Mouse (Mus musculus) MEL (cell line): ENCODE results near the gene Secisbp2l. TPM values are rescaled to one million over a fixed set of nuclear protein-coding genes. Genes with fewer than 3 reads are reported as not detected.

Source experiments
- DNase-seq: peaks from one replicate; pipeline ENCODE4 v3.0.0; 2011; ENCODE audit warnings: low read depth, low spot score
- H3K27ac ChIP-seq: 2 replicates; pipeline ENCODE4 v1.5.1; 2012; ENCODE audit warnings: low read depth, mild to moderate bottlenecking, control low read depth, low read length, moderate library complexity; ENCODE audit not compliant: control insufficient read depth
- H3K27me3 ChIP-seq, 2 experiments: fragments of 150-350 bp in 1 of 2; sonication (generic) in 1 of 2; 2 replicates each; pipeline ENCODE4 v1.6.1; 2012; ENCODE audit warnings: low read length in 2 of 2, mild to moderate bottlenecking in 2 of 2, improper control_type of control experiment in 1 of 2, moderate library complexity in 1 of 2; ENCODE audit not compliant: insufficient read depth in 2 of 2, control insufficient read depth in 1 of 2
- H3K36me3 ChIP-seq, 2 experiments: 2 replicates each; pipeline ENCODE4 v1.6.1; 2012 to 2014; ENCODE audit warnings: low read length in 2 of 2, improper control_type of control experiment in 1 of 2, inconsistent platforms in 1 of 2, mild to moderate bottlenecking in 1 of 2; ENCODE audit not compliant: insufficient read depth in 2 of 2, control insufficient read depth in 1 of 2
- H3K4me1 ChIP-seq, 2 experiments: fragments of 150-350 bp in 1 of 2; sonication (generic) in 1 of 2; 2 replicates each; pipeline ENCODE4 v1.6.1; 2012; ENCODE audit warnings: low read length in 2 of 2, improper control_type of control experiment in 1 of 2, mild to moderate bottlenecking in 1 of 2; ENCODE audit not compliant: insufficient read depth in 2 of 2, control insufficient read depth in 1 of 2
- H3K4me3 ChIP-seq, 2 experiments: fragments of 150-350 bp in 1 of 2; sonication (generic) in 1 of 2; 2 replicates each; pipeline ENCODE4 v1.5.1; 2012; ENCODE audit warnings: low read depth in 2 of 2, low read length in 2 of 2, mild to moderate bottlenecking in 2 of 2, moderate library complexity in 2 of 2, control low read depth in 1 of 2, improper control_type of control experiment in 1 of 2; ENCODE audit not compliant: control insufficient read depth in 1 of 2, insufficient read depth in 1 of 2
- H3K79me2 ChIP-seq: 2 replicates; pipeline ENCODE4 v1.6.1; 2012; ENCODE audit warnings: mild to moderate bottlenecking, low read length, moderate library complexity; ENCODE audit not compliant: control insufficient read depth, poor library complexity, insufficient read depth
- H3K9ac ChIP-seq: 2 replicates; pipeline ENCODE4 v1.6.1; 2012; ENCODE audit warnings: low read depth, mild to moderate bottlenecking, control low read depth, low read length, moderate library complexity; ENCODE audit not compliant: control insufficient read depth, poor library complexity, severe bottlenecking
- H3K9me3 ChIP-seq: fragments of 150-350 bp; sonication (generic); replicated peaks from 2 replicates; pipeline ENCODE4 v1.6.1; 2012; ENCODE audit warnings: mild to moderate bottlenecking, low read length, improper control_type of control experiment, moderate library complexity; ENCODE audit not compliant: insufficient read depth
- BHLHE40 ChIP-seq: IDR thresholded peaks from 2 replicates; pipeline ENCODE4 v1.6.1; 2012; ENCODE audit warnings: low read depth, mild to moderate bottlenecking, inconsistent platforms, low read length, improper control_type of control experiment, borderline replicate concordance
- CHD1 ChIP-seq: IDR thresholded peaks from 2 replicates; pipeline ENCODE4 v1.6.1; 2012; ENCODE audit warnings: low read depth, mild to moderate bottlenecking, inconsistent platforms, low read length, improper control_type of control experiment
- CHD2 ChIP-seq: IDR thresholded peaks from 2 replicates; pipeline ENCODE4 v1.6.1; 2011; ENCODE audit warnings: low read length, improper control_type of control experiment
- CTCF ChIP-seq, 3 experiments: IDR thresholded peaks in 2 of 3; conservative IDR thresholded peaks in 1 of 3; 2 replicates each; pipeline ENCODE4 v1.5.1; 2011 to 2012; ENCODE audit warnings: low read length in 3 of 3, low read depth in 2 of 3, mild to moderate bottlenecking in 2 of 3, improper control_type of control experiment in 1 of 3, inconsistent platforms in 1 of 3, mixed read lengths in 1 of 3, moderate library complexity in 1 of 3; ENCODE audit not compliant: control insufficient read depth in 1 of 3, insufficient read depth in 1 of 3, poor library complexity in 1 of 3, severe bottlenecking in 1 of 3
- E2F4 ChIP-seq: IDR thresholded peaks from 2 replicates; pipeline ENCODE4 v1.6.1; 2011; ENCODE audit warnings: low read depth, low read length, improper control_type of control experiment, borderline replicate concordance
- ELF1 ChIP-seq: IDR thresholded peaks from 2 replicates; pipeline ENCODE4 v1.6.1; 2014; ENCODE audit warnings: low read depth, mild to moderate bottlenecking, inconsistent platforms, low read length, improper control_type of control experiment, moderate library complexity
- EP300 ChIP-seq, 2 experiments: IDR thresholded peaks; 2 replicates each; pipeline ENCODE4 v1.6.1; 2011; ENCODE audit warnings: improper control_type of control experiment in 2 of 2, low read length in 2 of 2, low read depth in 1 of 2, mild to moderate bottlenecking in 1 of 2
- ETS1 ChIP-seq: IDR thresholded peaks from 2 replicates; pipeline ENCODE4 v1.6.1; 2012; ENCODE audit warnings: low read depth, mild to moderate bottlenecking, inconsistent platforms, low read length, improper control_type of control experiment, moderate library complexity
- GABPA ChIP-seq: IDR thresholded peaks from 2 replicates; pipeline ENCODE4 v1.6.1; 2012; ENCODE audit warnings: low read depth, mild to moderate bottlenecking, inconsistent platforms, low read length, improper control_type of control experiment, moderate library complexity
- HCFC1 ChIP-seq: IDR thresholded peaks from 2 replicates; pipeline ENCODE4 v1.6.1; 2012; ENCODE audit warnings: low read depth, mild to moderate bottlenecking, inconsistent platforms, low read length, improper control_type of control experiment, moderate library complexity
- JUND ChIP-seq: IDR thresholded peaks from 2 replicates; pipeline ENCODE4 v1.6.1; 2011; ENCODE audit warnings: low read depth, mild to moderate bottlenecking, improper control_type of control experiment, low read length
- KAT2A ChIP-seq: conservative IDR thresholded peaks from 2 replicates; pipeline ENCODE4 v1.6.1; 2012; ENCODE audit warnings: low read depth, low read length, improper control_type of control experiment, inconsistent platforms
- MAZ ChIP-seq: IDR thresholded peaks from 2 replicates; pipeline ENCODE4 v1.6.1; 2012; ENCODE audit warnings: low read depth, mild to moderate bottlenecking, inconsistent platforms, low read length, improper control_type of control experiment
- MEF2A ChIP-seq: IDR thresholded peaks from 2 replicates; pipeline ENCODE4 v1.6.1; 2014; ENCODE audit warnings: low read depth, mild to moderate bottlenecking, inconsistent platforms, low read length, improper control_type of control experiment; ENCODE audit not compliant: poor library complexity, insufficient replicate concordance, severe bottlenecking; ENCODE audit errors: extremely low read depth
- MXI1 ChIP-seq: IDR thresholded peaks from 2 replicates; pipeline ENCODE4 v1.6.1; 2011; ENCODE audit warnings: mild to moderate bottlenecking, low read depth, low read length, improper control_type of control experiment
- MYC ChIP-seq: IDR thresholded peaks from 2 replicates; pipeline ENCODE4 v1.6.1; 2011; ENCODE audit warnings: low read depth, mild to moderate bottlenecking, low read length, improper control_type of control experiment, moderate library complexity
- NRF1 ChIP-seq: IDR thresholded peaks from 2 replicates; pipeline ENCODE4 v1.6.1; 2014; ENCODE audit warnings: low read depth, mild to moderate bottlenecking, inconsistent platforms, low read length, improper control_type of control experiment, moderate library complexity; ENCODE audit not compliant: poor library complexity, insufficient read depth, severe bottlenecking
- POLR2A ChIP-seq, 2 experiments: IDR thresholded peaks; 2 replicates each; pipeline ENCODE4 v1.6.1; 2011 to 2012; ENCODE audit warnings: low read length in 2 of 2, mild to moderate bottlenecking in 2 of 2, control low read depth in 1 of 2, improper control_type of control experiment in 1 of 2, low read depth in 1 of 2, moderate library complexity in 1 of 2; ENCODE audit not compliant: control insufficient read depth in 1 of 2, insufficient read depth in 1 of 2, poor library complexity in 1 of 2
- POLR2AphosphoS2 ChIP-seq: IDR thresholded peaks from 2 replicates; pipeline ENCODE4 v1.6.1; 2011; ENCODE audit warnings: low read length, improper control_type of control experiment
- SMC3 ChIP-seq: IDR thresholded peaks from 2 replicates; pipeline ENCODE4 v1.6.1; 2011; ENCODE audit warnings: low read depth, low read length, improper control_type of control experiment
- TAL1 ChIP-seq: IDR thresholded peaks from 2 replicates; pipeline ENCODE4 v1.6.1; 2012; ENCODE audit warnings: mild to moderate bottlenecking, inconsistent platforms, low read length, moderate library complexity, mixed read lengths
- USF1 ChIP-seq: IDR thresholded peaks from 2 replicates; pipeline ENCODE4 v1.6.1; 2014; ENCODE audit warnings: low read depth, mild to moderate bottlenecking, inconsistent platforms, low read length, improper control_type of control experiment, moderate library complexity
- USF2 ChIP-seq, 2 experiments: IDR thresholded peaks; 2 replicates each; pipeline ENCODE4 v1.6.1; 2011 to 2012; ENCODE audit warnings: improper control_type of control experiment in 2 of 2, low read length in 2 of 2, borderline replicate concordance in 1 of 2, inconsistent platforms in 1 of 2, low read depth in 1 of 2, mild to moderate bottlenecking in 1 of 2; ENCODE audit not compliant: insufficient read depth in 1 of 2
- ZC3H11A ChIP-seq: IDR thresholded peaks from 2 replicates; pipeline ENCODE4 v1.6.1; 2012; ENCODE audit warnings: low read depth, mild to moderate bottlenecking, inconsistent platforms, low read length, improper control_type of control experiment
- ZMIZ1 ChIP-seq: IDR thresholded peaks from 2 replicates; pipeline ENCODE4 v1.6.1; 2012; ENCODE audit warnings: low read depth, mild to moderate bottlenecking, inconsistent platforms, low read length, improper control_type of control experiment, moderate library complexity
- ZNF384 ChIP-seq: IDR thresholded peaks from 2 replicates; pipeline ENCODE4 v1.6.1; 2012; ENCODE audit warnings: low read depth, mild to moderate bottlenecking, inconsistent platforms, low read length, improper control_type of control experiment
- polyA plus RNA-seq, 2 experiments: library from polyadenylated mRNA; stranded (reverse) in 1 of 2; unstranded in 1 of 2; fragments of >175 nt in 1 of 2; fragments of >200 nt in 1 of 2; gene quantifications; 2 replicates each; pipeline versions ENCODE4 v1.2.1 to v1.2.4; 2012; ENCODE audit warnings: low replicate concordance in 2 of 2, low read depth in 1 of 2; ENCODE audit not compliant: insufficient read length in 2 of 2, insufficient read depth in 1 of 2, missing spikeins in 1 of 2
- total RNA-seq: library from RNA; depleted of rRNA; stranded (reverse); fragments of 300-350 nt; gene quantifications from 2 replicates; pipeline ENCODE4 v1.2.3, GENCODE M21; 2012

Gene Secisbp2l
- total and polyA plus RNA-seq, 3 experiments: 7.6 to 10.9 TPM; not detected in 1

GRCm38 (mm10) chr2:125784392-125784791, 1.7 kb upstream of the Secisbp2l start:
- no peak overlapping the region for H3K9ac ChIP-seq
- peaks cover 9% of the 10 kb centered on the region for H3K79me2 ChIP-seq
- H3K4me1 ChIP-seq: peaks cover 2 to 7% of the 10 kb centered on the region in 2 experiments; a peak in 2 of 4 replicates
- no peak overlapping the region for H3K27ac ChIP-seq
- no peak overlapping the region for H3K4me3 ChIP-seq
- no peak for DNase-seq
- H3K27me3 ChIP-seq: no peaks in the 10 kb centered on the region
- H3K36me3 ChIP-seq: peaks cover 0 to 15% of the 10 kb centered on the region in 2 experiments; a peak in 2 of 4 replicates
- no peaks in the 10 kb centered on the region for H3K9me3 ChIP-seq
- no peak for TF ChIP-seq KAT2A
- TF ChIP-seq POLR2A (IDR thresholded peaks at IDR 0.05; ENCODE audit: control insufficient read depth in 1 of 2, insufficient read depth in 1 of 2, low read depth in 1 of 2, low read length in 2 of 2, poor library complexity in 1 of 2): no peak
- TF ChIP-seq EP300 (IDR thresholded peaks at IDR 0.05; ENCODE audit: low read depth in 1 of 2, low read length in 2 of 2): no peak
- no peak for TF ChIP-seq CTCF (IDR thresholded peaks at IDR 0.05 in 2 of 3, conservative IDR thresholded peaks at IDR 0.05 in 1 of 3; ENCODE audit: control insufficient read depth in 1 of 3, insufficient read depth in 1 of 3, low read depth in 2 of 3, low read length in 3 of 3, poor library complexity in 1 of 3, severe bottlenecking in 1 of 3)
- TF ChIP-seq GABPA: no peak
- no peak for TF ChIP-seq SMC3
- TF ChIP-seq MXI1: no peak
- no peak for TF ChIP-seq CHD1
- TF ChIP-seq ETS1: no peak
- TF ChIP-seq ELF1: no peak
- no peak for TF ChIP-seq MEF2A
- no peak for TF ChIP-seq MAZ
- no peak for TF ChIP-seq USF1
- TF ChIP-seq MYC: no peak
- TF ChIP-seq CHD2: no peak
- no peak for TF ChIP-seq ZC3H11A

- H3K9ac ChIP-seq: no peak overlapping the region
- H3K9me3 ChIP-seq: no peaks in the 10 kb centered on the region
- H3K4me1 ChIP-seq: peaks cover 2 to 7% of the 10 kb centered on the region in 2 experiments; a peak in 2 of 4 replicates
- no peak overlapping the region for H3K4me3 ChIP-seq
- H3K27ac ChIP-seq: no peak overlapping the region
- peaks cover 0 to 15% of the 10 kb centered on the region in 2 experiments; a peak in 2 of 4 replicates for H3K36me3 ChIP-seq
- no peak for DNase-seq
- TF ChIP-seq POLR2A (IDR thresholded peaks at IDR 0.05; ENCODE audit: control insufficient read depth in 1 of 2, insufficient read depth in 1 of 2, low read depth in 1 of 2, low read length in 2 of 2, poor library complexity in 1 of 2): no peak
- TF ChIP-seq ZNF384: no peak
- no peak for TF ChIP-seq NRF1
- TF ChIP-seq ELF1: no peak
- no peak for TF ChIP-seq ETS1
- TF ChIP-seq CTCF (IDR thresholded peaks at IDR 0.05 in 2 of 3, conservative IDR thresholded peaks at IDR 0.05 in 1 of 3; ENCODE audit: control insufficient read depth in 1 of 3, insufficient read depth in 1 of 3, low read depth in 2 of 3, low read length in 3 of 3, poor library complexity in 1 of 3, severe bottlenecking in 1 of 3): no peak
- TF ChIP-seq POLR2AphosphoS2: no peak
- TF ChIP-seq E2F4: no peak
- no peak for TF ChIP-seq HCFC1
- no peak for TF ChIP-seq BHLHE40
- TF ChIP-seq KAT2A: no peak
- TF ChIP-seq CHD1: no peak
- no peak for TF ChIP-seq MYC
- TF ChIP-seq JUND: no peak
- no peak for TF ChIP-seq TAL1
- no peak for TF ChIP-seq ZMIZ1
- TF ChIP-seq USF2 (IDR thresholded peaks at IDR 0.05; ENCODE audit: borderline replicate concordance in 1 of 2, insufficient read depth in 1 of 2, low read depth in 1 of 2, low read length in 2 of 2): no peak
- peaks cover 9% of the 10 kb centered on the region for H3K79me2 ChIP-seq
- no peaks in the 10 kb centered on the region for H3K27me3 ChIP-seq
Measured at GRCm38 (mm10) chr2:125783868-125784267, 1.2 kb upstream of the Secisbp2l start.
